24 mouse cellular contexts compared by ENCODE assay signal in genomic region chr13:53163060-53163459, GRCm38 (mm10).
A peak's percentile ranks its signal among the peaks of the same experiment; 100 is the strongest.
DNase-seq lines count a peak whose midpoint lies in the region; ATAC-seq and TF ChIP-seq lines count a peak whose summit lies in the region.
"Had no signal": no experiment of that assay in that cellular context is flagged by ENCODE, and none has a peak within 500 bp of the region (broad histone marks: within the 10 kb centered on the region; RNA-seq: fewer than 3 reads in every experiment).

No protein-coding gene starts in this region.

- WGBS in kidney, adult 2 months = 49% methylated on average over 8 of the region's 8 CpGs
- WGBS in lung, embryonic 15.5 days = 37% methylated on average over 8 of the region's 8 CpGs
- 71% methylated on average over 8 of the region's 8 CpGs for WGBS in limb, embryonic 10.5 days
- WGBS in stomach, postnatal 0 days = 42% methylated on average over 8 of the region's 8 CpGs

- no peak overlapping the region for H3K4me2 ChIP-seq in lung, embryonic 15.5 days
- H3K4me2 ChIP-seq in stomach, postnatal 0 days (replicated peaks; ENCODE audit: low read depth) = no peak overlapping the region
- H3K4me2 ChIP-seq: forebrain, embryonic 15.5 days; hindbrain, embryonic 14.5 days; liver, embryonic 13.5 days; midbrain, embryonic 11.5 days had no signal

- peak; percentile 18 for DNase-seq in kidney, adult 2 months
- DNase-seq in kidney, adult 8-10 months = no peak
- no peak for DNase-seq in lung, postnatal 10 days
- DNase-seq in limb, embryonic 10.5 days (ENCODE audit: low spot score) = no peak
- no peak for DNase-seq in stomach, postnatal 0 days (ENCODE audit: low spot score)
- DNase-seq in liver = no peak
- DNase-seq: adrenal gland, postnatal 14 days; cerebellum, adult 11 months; cerebellum, adult 9-10 months; cerebellum, postnatal 36 days; gastrocnemius, postnatal 25 days; heart, adult 11 months; heart, postnatal 4 days; kidney, postnatal 25 days; liver, embryonic 13.5 days; lung, adult 2 months; right cerebral cortex, postnatal 25 days had no signal

- no peak overlapping the region for H3K27ac ChIP-seq in kidney, adult 2 months (ENCODE audit: insufficient read depth, low read depth, low read length)
- peak overlapping the region; percentile 63 for H3K27ac ChIP-seq in lung, embryonic 15.5 days
- peak overlapping the region; percentile 56; the same call in 1 of the 2 replicates for H3K27ac ChIP-seq in limb, embryonic 10.5 days
- 0 out of 2 replicates have a peak overlapping the region, but pooled peaks have one; percentile 3 for H3K27ac ChIP-seq in stomach, postnatal 0 days (replicated peaks)
- H3K27ac ChIP-seq: forebrain, embryonic 15.5 days; heart, embryonic 10.5 days; hindbrain, embryonic 14.5 days; liver, embryonic 13.5 days had no signal

- no peak for TF ChIP-seq EP300 in stomach, postnatal 0 days (optimal IDR thresholded peaks at IDR 0.05)

- H3K9me3 ChIP-seq in lung, embryonic 15.5 days = no peaks in the 10 kb centered on the region
- no peaks in the 10 kb centered on the region for H3K9me3 ChIP-seq in limb, embryonic 10.5 days (replicated peaks)
- H3K9me3 ChIP-seq in stomach, postnatal 0 days (ENCODE audit: control insufficient read depth, low read length) = no peaks in the 10 kb centered on the region
- H3K9me3 ChIP-seq: forebrain, embryonic 15.5 days; heart, embryonic 10.5 days; liver, embryonic 13.5 days had no signal

- ATAC-seq in lung, embryonic 15.5 days (ENCODE audit: borderline replicate concordance, extremely low read depth, low FRiP score, low TSS enrichment) = peak; percentile 55; the same call in 1 of the 2 replicates
- ATAC-seq in stomach, postnatal 0 days (ENCODE audit: low FRiP score, low TSS enrichment) = no peak
- ATAC-seq: CD4-positive, CD25-positive, alpha-beta regulatory T cell, adult 4 months; forebrain, embryonic 15.5 days; midbrain, embryonic 16.5 days had no signal

- no peaks in the 10 kb centered on the region for H3K36me3 ChIP-seq in kidney, adult 2 months (ENCODE audit: control insufficient read depth, insufficient read depth, low read length)
- H3K36me3 ChIP-seq in lung, embryonic 15.5 days = no peaks in the 10 kb centered on the region
- H3K36me3 ChIP-seq in limb, embryonic 10.5 days = no peaks in the 10 kb centered on the region
- H3K36me3 ChIP-seq in stomach, postnatal 0 days (ENCODE audit: control insufficient read depth, insufficient read depth, low read length) = no peaks in the 10 kb centered on the region
- H3K36me3 ChIP-seq: forebrain, embryonic 15.5 days; heart, embryonic 10.5 days; liver, embryonic 13.5 days had no signal

- no peak for TF ChIP-seq POLR2A in kidney, adult 2 months (IDR thresholded peaks at IDR 0.05; ENCODE audit: low read depth, low read length)

- H3K4me1 ChIP-seq in kidney, adult 2 months (ENCODE audit: control insufficient read depth, insufficient read depth, low read length) = no peaks in the 10 kb centered on the region
- peaks cover 40% of the 10 kb centered on the region for H3K4me1 ChIP-seq in lung, embryonic 15.5 days
- peaks cover 96% of the 10 kb centered on the region for H3K4me1 ChIP-seq in limb, embryonic 10.5 days
- 0 out of 2 replicates have a peak, but pooled peaks cover 4% of the 10 kb centered on the region for H3K4me1 ChIP-seq in stomach, postnatal 0 days (replicated peaks; ENCODE audit: control insufficient read depth, insufficient read depth)
- H3K4me1 ChIP-seq: liver, embryonic 13.5 days had no signal

- no peak overlapping the region for H3K4me3 ChIP-seq in kidney, adult 2 months (ENCODE audit: insufficient read depth, low read depth, low read length)
- no peak overlapping the region for H3K4me3 ChIP-seq in lung, embryonic 15.5 days
- no peak overlapping the region for H3K4me3 ChIP-seq in limb, embryonic 10.5 days
- H3K4me3 ChIP-seq in stomach, postnatal 0 days (ENCODE audit: low read depth, low read length) = no peak overlapping the region
- H3K4me3 ChIP-seq: forebrain, embryonic 15.5 days; heart, embryonic 10.5 days; liver, embryonic 13.5 days had no signal

- no peak for TF ChIP-seq CTCF in kidney, adult 2 months (conservative IDR thresholded peaks at IDR 0.05; ENCODE audit: insufficient read depth, insufficient read length, low read depth, low read length)
- TF ChIP-seq CTCF in stomach, postnatal 0 days (IDR thresholded peaks at IDR 0.05; ENCODE audit: low read depth) = no peak

- H3K27me3 ChIP-seq in kidney, adult 2 months (replicated peaks; ENCODE audit: control insufficient read depth, insufficient read depth, low read length) = no peaks in the 10 kb centered on the region
- H3K27me3 ChIP-seq in lung, embryonic 15.5 days = no peaks in the 10 kb centered on the region
- H3K27me3 ChIP-seq in limb, embryonic 10.5 days (ENCODE audit: low read depth, poor library complexity, severe bottlenecking) = no peaks in the 10 kb centered on the region
- no peaks in the 10 kb centered on the region for H3K27me3 ChIP-seq in stomach, postnatal 0 days (ENCODE audit: control insufficient read depth, insufficient read depth, low read length)
- H3K27me3 ChIP-seq: forebrain, embryonic 15.5 days; liver, embryonic 13.5 days had no signal

- no peak overlapping the region for H3K9ac ChIP-seq in lung, embryonic 15.5 days
- 0 out of 2 replicates have a peak overlapping the region, but pooled peaks have one; percentile 13 for H3K9ac ChIP-seq in stomach, postnatal 0 days (ENCODE audit: low read length)
- H3K9ac ChIP-seq: forebrain, embryonic 15.5 days; hindbrain, embryonic 14.5 days; liver, embryonic 13.5 days had no signal
